Mouse (Mus musculus): Measurements from ENCODE around the gene Hoxd9. TPM values are rescaled to one million over a fixed set of nuclear protein-coding genes. Genes with fewer than 3 reads are reported as not detected.

Hoxd9 gene
- total RNA-seq, 2 experiments from 2014 or later = not detected

- no peak for DNase-seq (ENCODE audit: extremely low spot score in 1 of 2, low spot score in 2 of 2)
- intact Hi-C loops (cut with DNase I) = no loop called here
Measured at GRCm38 (mm10) chr2:74722949-74723348, 25.4 kb downstream of the Hoxd9 start.

DNA sequence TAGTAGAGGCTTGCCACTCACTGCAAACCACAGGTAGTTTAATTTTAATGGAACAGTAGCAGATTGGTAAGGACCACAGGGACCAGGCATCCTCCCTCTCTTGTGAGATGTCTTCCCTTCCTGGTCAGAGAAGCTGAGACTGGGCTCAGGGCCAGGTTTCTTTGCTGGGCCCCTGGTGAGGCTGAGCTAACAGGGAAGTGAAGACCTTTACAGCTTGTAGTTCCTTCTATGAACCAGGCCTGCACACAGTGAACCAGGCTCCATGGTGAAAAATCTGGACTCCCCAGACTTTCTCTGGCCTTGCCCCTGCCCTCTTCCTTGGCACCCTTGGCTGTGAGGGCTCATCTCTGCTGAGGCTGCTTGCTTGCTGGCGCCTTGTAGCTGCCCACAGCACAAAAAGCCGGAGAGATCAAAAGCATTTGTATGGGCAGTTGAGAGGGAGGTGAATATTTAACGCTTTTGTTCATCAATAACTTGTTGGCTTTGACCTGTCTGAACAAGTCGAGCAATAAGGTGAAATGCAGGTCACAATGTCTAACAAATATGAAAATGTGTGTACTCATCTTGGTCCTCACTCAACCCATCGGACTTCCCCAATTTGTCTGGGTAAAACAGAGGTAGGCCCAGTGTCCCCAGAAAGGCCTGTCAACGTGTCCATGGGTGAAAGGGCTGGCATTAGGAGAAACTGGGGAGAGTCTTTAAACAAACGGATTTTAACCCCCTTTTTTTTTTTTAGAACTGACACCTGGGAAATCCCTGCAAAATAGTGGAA, 26.9 kb downstream of the Hoxd9 start:
- intact Hi-C loops (cut with DNase I) = no loop called here
- no peak for DNase-seq (ENCODE audit: extremely low spot score in 1 of 2, low spot score in 2 of 2)

- intact Hi-C loops (cut with DNase I) = no loop called here
- DNase-seq (ENCODE audit: extremely low spot score in 1 of 2, low spot score in 2 of 2) = no peak
Measured at GRCm38 (mm10) chr2:74725171-74725570, 27.6 kb downstream of the Hoxd9 start.

DNA sequence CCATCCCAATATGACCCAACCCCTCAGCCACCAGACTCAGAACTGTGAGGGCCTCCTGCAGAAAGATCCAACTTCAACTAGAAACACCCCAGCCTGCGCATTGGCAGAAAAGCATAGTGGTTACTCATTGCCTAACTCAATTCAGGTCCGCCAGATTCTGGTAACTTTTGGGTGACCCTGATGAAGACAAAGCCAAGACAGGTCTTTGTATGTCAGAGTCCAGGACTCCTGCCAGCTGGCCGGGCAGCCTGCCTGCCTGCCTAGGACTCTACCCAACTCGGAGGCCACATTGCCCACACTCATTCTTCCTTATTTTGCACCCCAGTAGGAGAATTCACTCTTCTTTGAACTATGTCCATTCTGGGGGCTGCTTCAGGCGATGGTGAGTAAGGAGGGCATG, 29.0 kb downstream of the Hoxd9 start, which contains the start of gene Gm28230:
Gene Gm28230, plus strand, starts transcription at position 178 of the 400 bp plus-strand sequence.
- intact Hi-C loops (cut with DNase I) = no loop called here
- DNase-seq (ENCODE audit: extremely low spot score in 1 of 2, low spot score in 2 of 2) = no peak

GRCm38 (mm10) chr2:74726973-74727639, 29.6 kb downstream of the Hoxd9 start:
- no peak for DNase-seq (ENCODE audit: extremely low spot score in 1 of 2, low spot score in 2 of 2)
- intact Hi-C loops (cut with DNase I) = no loop called here

DNA sequence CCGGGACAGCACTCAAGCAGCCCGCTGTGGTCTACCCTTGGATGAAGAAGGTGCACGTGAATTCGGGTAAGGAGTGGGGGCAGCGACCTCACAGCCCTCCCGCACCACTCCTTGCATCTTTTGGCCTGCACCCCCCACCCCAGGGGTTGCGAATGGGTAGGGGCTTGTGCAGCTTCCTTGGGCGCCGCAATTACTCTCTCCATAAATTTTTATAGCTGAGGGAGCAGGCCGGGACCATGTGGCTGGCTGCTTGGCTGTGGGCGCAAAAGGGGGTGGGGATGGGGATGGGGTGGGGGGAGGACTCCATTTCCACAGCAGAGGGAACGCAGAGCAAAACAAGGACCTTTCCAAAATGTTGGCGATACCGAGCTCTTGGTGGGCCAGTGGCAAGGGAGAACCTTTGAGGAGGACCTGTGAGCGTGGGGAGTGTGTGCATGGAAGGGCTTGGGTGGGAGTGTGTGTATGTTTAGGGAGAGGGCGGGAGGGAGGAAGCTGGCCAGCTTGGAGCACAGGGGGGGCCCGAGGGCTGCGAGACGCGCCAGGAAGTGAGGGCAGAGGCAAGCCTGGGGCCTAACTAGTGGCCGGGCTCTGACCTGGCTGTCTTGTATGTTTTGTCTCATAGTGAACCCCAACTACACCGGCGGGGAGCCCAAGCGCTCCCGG, 30.2 kb downstream of the Hoxd9 start:
- no peak for DNase-seq (ENCODE audit: extremely low spot score in 1 of 2, low spot score in 2 of 2)
- intact Hi-C loops (cut with DNase I) = no loop called here

DNA sequence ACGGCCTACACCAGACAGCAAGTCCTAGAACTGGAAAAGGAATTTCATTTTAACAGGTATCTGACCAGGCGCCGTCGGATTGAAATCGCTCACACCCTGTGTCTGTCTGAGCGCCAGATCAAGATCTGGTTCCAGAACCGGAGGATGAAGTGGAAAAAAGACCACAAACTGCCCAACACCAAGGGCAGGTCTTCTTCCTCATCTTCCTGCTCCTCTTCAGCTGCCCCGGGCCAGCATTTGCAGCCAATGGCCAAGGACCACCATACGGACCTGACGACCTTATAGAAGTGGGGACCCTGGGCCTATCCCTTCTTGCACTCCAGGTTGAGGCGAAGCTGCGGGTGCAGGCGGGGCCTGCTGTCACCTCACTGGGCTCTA, 30.8 kb downstream of the Hoxd9 start:
- DNase-seq (ENCODE audit: extremely low spot score in 1 of 2, low spot score in 2 of 2) = no peak
- intact Hi-C loops (cut with DNase I) = no loop called here

GRCm38 (mm10) chr2:74730331-74730730, 32.8 kb downstream of the Hoxd9 start:
- intact Hi-C loops (cut with DNase I) = no loop called here
- no peak for DNase-seq (ENCODE audit: extremely low spot score in 1 of 2, low spot score in 2 of 2)

- intact Hi-C loops (cut with DNase I) = no loop called here
Measured at GRCm38 (mm10) chr2:74731055-74731454, 33.5 kb downstream of the Hoxd9 start.

DNA sequence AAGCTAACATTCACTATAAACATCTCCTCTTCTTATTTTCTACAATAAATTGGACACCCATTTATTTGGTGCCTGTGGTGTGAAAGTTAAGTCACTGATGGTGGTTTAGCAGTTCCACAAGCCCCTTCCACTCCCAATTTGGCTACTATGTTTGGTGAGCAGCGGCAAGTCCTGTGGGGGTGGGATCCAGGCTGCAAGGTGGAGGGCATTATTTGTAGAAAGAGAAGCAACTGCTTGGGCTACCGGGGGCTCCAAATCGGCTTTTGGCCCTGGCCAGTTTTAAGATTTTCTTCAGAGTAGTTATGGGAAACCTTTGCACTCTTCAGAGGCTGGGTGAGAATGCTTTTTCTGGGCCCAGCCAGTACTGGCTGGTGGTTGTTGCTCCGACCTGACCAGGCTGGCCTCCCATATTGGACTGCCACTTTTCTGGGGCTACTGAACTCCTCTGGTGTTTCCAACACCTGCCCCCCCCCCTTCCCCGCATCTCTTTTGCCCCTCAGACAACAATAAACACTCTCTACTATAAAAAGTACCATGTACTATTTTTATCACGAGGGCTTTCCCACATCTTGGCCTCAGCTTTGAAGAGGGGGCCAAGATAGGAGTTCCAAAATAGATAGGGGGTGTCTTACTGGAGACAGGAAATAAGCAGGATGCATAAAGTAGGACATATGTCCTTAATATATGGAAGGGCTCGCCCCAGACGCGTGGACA, 34.4 kb downstream of the Hoxd9 start:
- DNase-seq (ENCODE audit: extremely low spot score in 1 of 2, low spot score in 2 of 2) = no peak
- intact Hi-C loops (cut with DNase I) = no loop called here

More at GRCm38 (mm10) chr2:74731055-74731454, 33.5 kb downstream of the Hoxd9 start:
- DNase-seq (ENCODE audit: extremely low spot score in 1 of 2, low spot score in 2 of 2) = no peak

- intact Hi-C loops (cut with DNase I) = no loop called here
- no peak for DNase-seq (ENCODE audit: extremely low spot score in 1 of 2, low spot score in 2 of 2)
Measured at GRCm38 (mm10) chr2:74732513-74733316, 35.2 kb downstream of the Hoxd9 start.

DNA sequence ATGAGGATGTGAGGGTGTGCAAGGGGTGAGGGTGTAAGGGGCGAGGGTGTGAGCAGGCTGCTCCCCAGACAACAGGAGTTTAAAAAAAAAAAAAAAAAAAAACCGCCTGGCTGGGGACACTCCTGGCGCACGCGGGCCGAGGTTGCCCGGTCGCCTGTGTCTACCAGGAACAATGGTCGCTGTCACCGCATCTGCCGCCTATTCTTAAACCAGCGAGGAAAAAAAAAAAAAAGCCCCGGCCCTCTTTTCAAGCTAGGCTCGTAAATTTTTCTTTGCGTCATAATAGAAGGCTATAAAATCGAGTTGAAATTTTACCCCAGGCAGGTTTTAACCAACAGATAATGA, 35.8 kb downstream of the Hoxd9 start:
- intact Hi-C loops (cut with DNase I) = no loop called here

GRCm38 (mm10) chr2:74733765-74734164, 36.2 kb downstream of the Hoxd9 start:
- intact Hi-C loops (cut with DNase I) = no loop called here
- DNase-seq (ENCODE audit: extremely low spot score in 1 of 2, low spot score in 2 of 2) = no peak

More for the DNA sequence above, 35.8 kb downstream of the Hoxd9 start:
- no peak for DNase-seq (ENCODE audit: extremely low spot score in 1 of 2, low spot score in 2 of 2)

DNA sequence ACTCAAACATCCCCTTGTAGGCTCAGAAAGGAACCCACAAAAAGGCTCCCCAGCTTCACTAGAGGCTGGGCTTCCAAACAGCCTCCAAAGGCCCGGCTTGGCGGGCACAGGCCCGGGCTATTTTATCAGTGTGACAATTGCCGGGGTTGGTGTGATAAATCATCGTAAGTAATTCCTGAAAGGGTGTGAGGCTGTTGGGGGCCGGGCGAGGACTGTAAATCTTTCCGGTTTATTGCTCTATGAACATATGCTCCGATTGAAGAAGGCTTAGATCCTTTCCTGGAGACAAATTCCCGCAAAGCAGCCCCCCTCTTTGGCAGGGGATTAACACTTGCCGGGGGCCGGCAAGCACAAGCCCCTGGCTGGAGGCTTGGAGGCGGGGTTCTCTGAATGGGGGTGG, 36.9 kb downstream of the Hoxd9 start:
- intact Hi-C loops (cut with DNase I) = no loop called here
- DNase-seq (ENCODE audit: extremely low spot score in 1 of 2, low spot score in 2 of 2) = no peak

DNA sequence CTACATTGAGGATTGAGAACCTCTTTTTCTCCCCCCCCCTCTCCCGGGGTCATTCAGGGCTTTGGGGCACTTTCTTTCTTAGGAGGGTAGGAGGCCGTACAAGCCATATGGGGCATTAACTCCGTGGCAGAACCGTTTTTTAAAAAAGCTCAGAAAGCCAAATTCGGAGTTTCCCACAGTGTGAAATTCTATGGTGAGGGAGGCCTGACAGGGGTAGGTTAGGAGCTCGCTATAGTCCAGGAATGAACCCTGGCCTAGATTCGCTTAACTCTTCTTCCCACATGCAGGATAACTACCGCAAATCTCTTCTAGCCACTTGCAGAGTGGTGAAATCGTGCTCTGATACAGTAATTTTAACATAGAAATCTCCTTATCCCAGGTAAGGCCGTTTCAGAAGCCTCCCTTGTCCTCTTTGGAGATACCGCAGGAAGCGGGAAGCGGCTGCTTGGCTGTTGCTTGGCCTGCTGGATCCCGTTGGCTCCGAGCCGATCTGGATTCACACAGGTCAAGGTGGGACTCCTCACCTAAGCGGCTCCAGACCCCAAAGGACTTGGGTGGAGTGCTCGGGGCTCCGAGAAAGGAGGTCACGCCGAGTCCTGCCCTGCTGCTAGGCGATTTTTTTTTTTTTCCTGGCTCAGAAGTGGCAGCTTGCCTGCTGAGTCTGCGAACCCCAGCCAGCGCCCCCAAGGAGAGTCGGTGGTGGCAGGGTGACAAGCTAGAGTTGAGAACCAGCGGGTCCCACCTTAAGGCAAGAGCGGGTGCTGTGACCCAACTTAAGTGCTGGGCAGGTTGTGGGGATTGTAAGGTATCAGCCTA, 37.7 kb downstream of the Hoxd9 start:
- intact Hi-C loops (cut with DNase I) = no loop called here
- no peak for DNase-seq (ENCODE audit: extremely low spot score in 1 of 2, low spot score in 2 of 2)

DNA sequence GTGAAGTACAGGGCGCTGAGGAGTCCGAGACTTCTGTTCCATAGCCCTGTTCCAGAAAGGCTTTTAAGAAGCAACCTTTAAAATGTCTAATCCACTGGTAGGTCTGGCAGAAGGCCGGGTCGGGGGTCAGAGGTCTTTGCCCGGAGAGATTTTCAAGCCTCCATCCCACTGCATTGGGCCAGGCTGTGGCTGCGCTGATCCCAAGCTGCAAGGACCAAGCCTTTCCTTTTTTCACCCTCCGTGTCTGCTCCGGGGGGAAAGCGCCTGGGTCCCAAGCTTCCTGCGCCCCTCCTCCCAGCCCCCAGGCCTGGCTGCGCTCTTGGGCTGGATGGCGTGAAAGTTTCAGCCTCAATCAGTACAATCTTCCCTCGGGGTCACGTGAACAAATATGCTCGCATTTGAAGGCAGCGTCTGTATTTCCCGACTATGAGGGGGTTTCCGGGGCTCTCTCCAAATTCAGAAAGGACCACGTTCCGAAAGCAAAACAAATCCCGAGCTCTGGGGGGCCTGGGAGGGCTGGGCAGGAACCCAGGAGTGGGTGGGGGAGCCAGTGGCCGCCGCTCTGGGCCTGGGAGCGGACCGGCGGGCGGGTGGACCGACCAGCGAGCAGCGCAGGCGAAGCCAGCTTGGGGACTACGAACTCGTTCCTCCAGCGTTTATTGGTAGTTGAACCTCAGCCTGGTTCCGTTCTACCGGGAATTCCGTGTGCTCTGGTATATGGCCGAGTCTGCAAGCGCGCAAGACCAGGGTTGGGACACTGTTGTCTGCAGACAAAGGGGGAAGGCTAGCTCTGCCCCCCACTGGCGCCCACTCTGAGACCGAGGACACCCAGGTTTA, 38.5 kb downstream of the Hoxd9 start:
- intact Hi-C loops (cut with DNase I) = no loop called here

More for the DNA sequence above, 38.5 kb downstream of the Hoxd9 start:
- no peak for DNase-seq (ENCODE audit: extremely low spot score in 1 of 2, low spot score in 2 of 2)

Measured in left cerebral cortex, postnatal 10 days (tissue).